Mouse (Mus musculus) Muller cell, postnatal 12 days (primary cell): ENCODE measurements around the gene Gsn.

Experiments
- DNase-seq: peaks from one replicate; pipeline ENCODE4 v3.0.0-alpha.2; 2015; ENCODE audit errors: inconsistent ontology term

Gsn gene

GRCm38 (mm10) chr2:35253751-35254150, 2.4 kb upstream of the Gsn start:
- DNase-seq, result no peak

- DNase-seq, result peak; percentile 67
Observed at GRCm38 (mm10) chr2:35255004-35255403, 1.2 kb upstream of the Gsn start.

GRCm38 (mm10) chr2:35255462-35255861, 718 bp upstream of the Gsn start:
- no peak for DNase-seq

- no peak for DNase-seq
Observed at GRCm38 (mm10) chr2:35256932-35257331, 752 bp downstream of the Gsn start.

- no peak for DNase-seq
Observed at GRCm38 (mm10) chr2:35257886-35258285, 1.7 kb downstream of the Gsn start.

GRCm38 (mm10) chr2:35258590-35258989, 2.4 kb downstream of the Gsn start:
- no peak for DNase-seq

GRCm38 (mm10) chr2:35259338-35260080, 3.3 kb downstream of the Gsn start:
- DNase-seq, result no peak

GRCm38 (mm10) chr2:35260291-35260690, 4.1 kb downstream of the Gsn start:
- DNase-seq, result no peak

GRCm38 (mm10) chr2:35264095-35264494, 7.9 kb downstream of the Gsn start:
- no peak for DNase-seq

- no peak for DNase-seq
Observed at GRCm38 (mm10) chr2:35265296-35265695, 9.1 kb downstream of the Gsn start.

GRCm38 (mm10) chr2:35265775-35266174, 9.6 kb downstream of the Gsn start:
- DNase-seq, result no peak

- no peak for DNase-seq
Observed at GRCm38 (mm10) chr2:35266251-35266905, 10.2 kb downstream of the Gsn start.

- no peak for DNase-seq
Observed at GRCm38 (mm10) chr2:35267156-35267875, 11.1 kb downstream of the Gsn start.

GRCm38 (mm10) chr2:35267876-35268566, 11.8 kb downstream of the Gsn start:
- no peak for DNase-seq

GRCm38 (mm10) chr2:35269136-35269535, 13.0 kb downstream of the Gsn start:
- no peak for DNase-seq

GRCm38 (mm10) chr2:35269716-35270260, 13.6 kb downstream of the Gsn start:
- no peak for DNase-seq

GRCm38 (mm10) chr2:35270531-35270984, 14.4 kb downstream of the Gsn start:
- peak; percentile 82 for DNase-seq

- peak; percentile 66 for DNase-seq
Observed at GRCm38 (mm10) chr2:35271817-35272216, 15.6 kb downstream of the Gsn start.

- no peak for DNase-seq
Observed at GRCm38 (mm10) chr2:35272881-35273280, 16.7 kb downstream of the Gsn start.

GRCm38 (mm10) chr2:35273536-35273935, 17.4 kb downstream of the Gsn start:
- peak; percentile 75 for DNase-seq

GRCm38 (mm10) chr2:35277686-35278085, 21.5 kb downstream of the Gsn start:
- DNase-seq, result no peak
